Mouse (Mus musculus): ENCODE data around the gene Pole2. TPM values are rescaled to one million over a fixed set of nuclear protein-coding genes. Genes with fewer than 3 reads are reported as not detected.

Gene Pole2
- polyA plus RNA-seq, 1 experiment from 2014 or later, result 10.0 TPM

Small RNAs within 50 kb of the gene (microRNA-seq; reads per million reads assigned to microRNA genes)
- gene Gm47287, result not detected
- gene Gm47295, result 1.5 reads per million

Other genes with a start within 250 kb of the Pole2 start
- gene Rps29, start 69.0 kb downstream of the Pole2 start, polyA plus RNA-seq (2015; fragmentation: Nextera tagmentation; extraction: Ambion mirVana), result 1,221 and 1,345 TPM in 2 replicates
- 12.0 and 13.1 TPM in 2 replicates for gene Lrr1, start 59.4 kb downstream of the Pole2 start, polyA plus RNA-seq (2015; fragmentation: Nextera tagmentation; extraction: Ambion mirVana)
- 316 and 338 TPM in 2 replicates for gene Rpl36al, start 44.1 kb downstream of the Pole2 start, polyA plus RNA-seq (2015; fragmentation: Nextera tagmentation; extraction: Ambion mirVana)
- gene Mgat2, start 44.0 kb downstream of the Pole2 start, polyA plus RNA-seq (2015; fragmentation: Nextera tagmentation; extraction: Ambion mirVana), result 40.2 and 40.5 TPM in 2 replicates
- 21.5 and 25.7 TPM in 2 replicates for gene Gm49383, start 31.1 kb downstream of the Pole2 start, polyA plus RNA-seq (2015; fragmentation: Nextera tagmentation; extraction: Ambion mirVana)
- 10.1 and 10.9 TPM in 2 replicates for gene Dnaaf2, start 29.8 kb downstream of the Pole2 start, polyA plus RNA-seq (2015; fragmentation: Nextera tagmentation; extraction: Ambion mirVana)
- gene Gm49384, start 23.9 kb downstream of the Pole2 start, polyA plus RNA-seq (2015; fragmentation: Nextera tagmentation; extraction: Ambion mirVana), result 18.1 and 19.3 TPM in 2 replicates
- 9.7 and 10.5 TPM in 2 replicates for gene Klhdc1, start 13.0 kb upstream of the Pole2 start, polyA plus RNA-seq (2015; fragmentation: Nextera tagmentation; extraction: Ambion mirVana)
- 288 and 290 TPM in 2 replicates for gene Klhdc2, start 68.5 kb upstream of the Pole2 start, polyA plus RNA-seq (2015; fragmentation: Nextera tagmentation; extraction: Ambion mirVana)
- gene Nemf, start 129.0 kb upstream of the Pole2 start, polyA plus RNA-seq (2015; fragmentation: Nextera tagmentation; extraction: Ambion mirVana), result 91.3 and 91.8 TPM in 2 replicates
- gene Arf6, start 144.0 kb upstream of the Pole2 start, polyA plus RNA-seq (2015; fragmentation: Nextera tagmentation; extraction: Ambion mirVana), result 32.1 and 33.0 TPM in 2 replicates
- 1.0 and 1.1 TPM in 2 replicates for gene Gm9887, start 144.3 kb upstream of the Pole2 start, polyA plus RNA-seq (2015; fragmentation: Nextera tagmentation; extraction: Ambion mirVana)